Mouse (Mus musculus) left cerebral cortex, adult 2 months (tissue): ENCODE measurements at regions not wholly inside any gene's neighbourhood (a gene's known extent, or its start where the extent isn't known, plus 50 kb on each side); places are given as distances from the start of the nearest gene placed in this dataset.

Experiments
- DNase-seq, 2 experiments: peaks; one replicate each; pipeline ENCODE4 v3.0.0; 2021 to 2022; ENCODE audit warnings: low spot score in 2 of 2, mixed read lengths in 1 of 2; ENCODE audit errors: extremely low spot score in 1 of 2
- H3K27ac ChIP-seq: fragments of 200-600 bp; 2 replicates; pipeline ENCODE4 v1.8.1; 2022
- H3K4me3 ChIP-seq: fragments of 200-600 bp; 2 replicates; pipeline ENCODE4 v1.8.1; 2022
- CTCF ChIP-seq: fragments of 200-600 bp; IDR thresholded peaks from 2 replicates; pipeline ENCODE4 v1.8.1; 2022; ENCODE audit warnings: antibody characterized with exemption, mild to moderate bottlenecking, moderate library complexity
- intact Hi-C: fragments of 180-260 bp; cut with DNase I; formaldehyde crosslinking; loops from one replicate; pipeline ENCODE4 v1.15.1; 2025

- H3K27ac ChIP-seq = no peak overlapping the region
- intact Hi-C loops = no loop called here
- H3K4me3 ChIP-seq = peak overlapping the region; percentile 29
- TF ChIP-seq CTCF = no peak
- DNase-seq = no peak
Measured at GRCm38 (mm10) chr6:94773604-94774486, 73.9 kb upstream of the Lrig1 start.

GRCm38 (mm10) chr6:94772868-94773603 lies 73.1 kb upstream of the Lrig1 start:
- Histone ChIP-seq H3K4me3 (peak overlapping the region; percentile 29), H3K27ac (no peak overlapping the region)
- TF ChIP-seq CTCF = no peak
- intact Hi-C loops = no loop called here
- no peak for DNase-seq

- intact Hi-C loops = no loop called here
- Histone ChIP-seq H3K4me3 (no peak overlapping the region), H3K27ac (no peak overlapping the region)
- no peak for TF ChIP-seq CTCF
- DNase-seq = no peak
Measured at GRCm38 (mm10) chr6:94772391-94772790, 72.4 kb upstream of the Lrig1 start.

GRCm38 (mm10) chr6:94768230-94768629 lies 68.3 kb upstream of the Lrig1 start:
- intact Hi-C loops = no loop called here
- no peak overlapping the region for H3K27ac ChIP-seq
- no peak for DNase-seq
- no peak overlapping the region for H3K4me3 ChIP-seq
- no peak for TF ChIP-seq CTCF

DNA sequence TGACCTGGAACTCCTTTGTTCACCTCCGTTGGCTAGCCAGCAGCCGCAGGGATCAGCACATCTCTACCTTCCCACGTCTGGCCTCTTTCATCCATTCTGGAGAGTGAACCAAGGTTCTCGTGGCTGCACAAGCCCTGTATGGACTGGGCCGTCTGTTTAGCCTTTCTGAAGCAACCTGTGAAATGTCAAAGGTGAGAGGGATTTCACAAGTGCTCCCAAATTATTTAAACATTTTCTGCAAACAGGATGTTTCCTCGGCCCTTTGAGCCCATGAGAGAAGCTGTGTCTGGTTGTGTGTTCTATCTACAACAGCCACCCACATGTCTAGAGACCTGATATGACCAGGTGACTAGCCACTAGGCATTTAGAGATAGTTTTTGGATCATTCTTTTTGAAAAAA lies 65.8 kb upstream of the Lrig1 start:
- DNase-seq = no peak
- Histone ChIP-seq H3K4me3 (no peak overlapping the region), H3K27ac (no peak overlapping the region)
- intact Hi-C loops = no loop called here
- TF ChIP-seq CTCF = no peak

- Histone ChIP-seq H3K27ac (no peak overlapping the region), H3K4me3 (no peak overlapping the region)
- no peak for DNase-seq
- intact Hi-C loops = no loop called here
- no peak for TF ChIP-seq CTCF
Measured at GRCm38 (mm10) chr6:94761341-94761740, 61.4 kb upstream of the Lrig1 start.

DNA sequence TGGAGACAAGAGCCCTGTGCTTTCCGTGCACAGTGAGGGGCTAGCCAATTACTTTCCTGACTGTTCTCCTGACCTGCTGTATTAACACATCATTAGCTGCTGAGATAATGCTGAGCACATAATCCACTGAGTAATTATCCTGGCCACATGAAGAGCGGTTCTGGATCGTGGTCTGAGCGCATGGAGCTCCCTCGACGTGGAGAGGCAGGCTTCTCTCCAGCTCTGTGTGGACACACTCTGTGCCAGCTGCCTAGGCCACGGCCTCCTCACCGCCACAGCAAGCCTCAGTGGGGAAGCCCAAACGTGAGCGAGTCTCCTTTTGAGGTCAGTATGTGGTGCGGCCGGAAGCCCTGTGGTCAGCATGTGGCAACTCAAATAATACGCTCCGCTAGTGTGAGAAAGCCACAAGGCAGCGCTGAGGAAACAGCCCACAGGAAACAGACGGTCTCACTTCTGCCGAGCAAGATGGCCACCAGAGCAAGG lies 60.7 kb upstream of the Lrig1 start:
- H3K27ac ChIP-seq = no peak overlapping the region
- no peak for TF ChIP-seq CTCF
- intact Hi-C loops = no loop called here
- no peak overlapping the region for H3K4me3 ChIP-seq
- no peak for DNase-seq

GRCm38 (mm10) chr6:94759649-94760048 lies 59.7 kb upstream of the Lrig1 start:
- TF ChIP-seq CTCF = no peak
- DNase-seq = no peak
- H3K4me3 ChIP-seq = no peak overlapping the region
- no peak overlapping the region for H3K27ac ChIP-seq
- intact Hi-C loops = no loop called here

- no peak for DNase-seq
Measured at GRCm38 (mm10) chr6:94756006-94756405, 56.0 kb upstream of the Lrig1 start.

DNA sequence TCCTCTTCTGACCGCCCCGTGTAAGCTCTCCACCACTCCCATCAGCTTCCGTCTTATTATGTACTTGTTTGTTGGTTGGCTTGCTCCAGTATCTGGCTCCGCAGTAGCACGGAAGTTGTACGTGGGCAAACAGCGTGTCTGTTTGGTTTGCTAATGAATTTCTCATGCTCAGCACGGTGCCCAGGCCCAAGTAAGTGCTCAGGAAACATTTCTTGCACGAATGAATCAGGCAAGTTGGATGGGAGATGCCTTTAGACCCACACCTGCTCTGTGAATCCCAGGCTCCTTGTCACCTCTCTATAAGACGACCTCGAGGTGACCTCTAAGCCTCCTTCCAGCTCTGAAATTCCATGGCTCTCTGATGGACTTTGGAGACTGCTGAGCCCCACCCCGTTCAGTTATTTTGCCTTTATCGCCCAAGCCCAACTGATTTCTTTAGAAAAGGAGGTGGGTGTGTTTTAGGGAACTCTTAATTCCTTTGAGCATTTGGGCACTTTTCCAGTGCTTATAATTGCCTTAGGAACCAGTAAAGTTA lies 55.4 kb upstream of the Lrig1 start:
- H3K4me3 ChIP-seq = no peak overlapping the region
- H3K27ac ChIP-seq = no peak overlapping the region
- intact Hi-C loops = no loop called here
- TF ChIP-seq CTCF = no peak
- no peak for DNase-seq

More at GRCm38 (mm10) chr6:94756006-94756405, 56.0 kb upstream of the Lrig1 start:
- intact Hi-C loops = no loop called here
- TF ChIP-seq CTCF = no peak
- Histone ChIP-seq H3K4me3 (no peak overlapping the region), H3K27ac (no peak overlapping the region)

DNA sequence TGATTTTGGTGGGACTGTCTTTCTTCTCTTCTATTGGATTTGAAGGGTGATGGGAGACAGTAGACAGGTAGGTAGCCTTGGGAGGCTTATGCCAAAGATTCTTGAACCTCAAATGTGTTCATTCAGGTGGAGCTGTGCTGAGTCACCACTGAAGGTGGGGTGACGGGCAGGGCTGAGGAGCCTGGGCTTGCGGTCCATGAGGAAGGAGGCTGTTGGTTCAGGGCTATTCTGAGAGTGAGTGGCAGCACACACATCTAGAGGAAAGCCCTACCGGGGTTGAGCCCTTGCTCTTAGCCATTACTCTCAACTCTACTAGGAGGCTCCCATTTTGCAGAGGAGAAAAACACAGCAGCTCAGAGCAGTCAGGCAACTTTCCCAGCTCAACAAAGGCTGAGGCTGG lies 54.6 kb upstream of the Lrig1 start:
- Histone ChIP-seq H3K27ac (no peak overlapping the region), H3K4me3 (no peak overlapping the region)
- intact Hi-C loops = no loop called here
- DNase-seq = no peak
- no peak for TF ChIP-seq CTCF

- intact Hi-C loops = no loop called here
- H3K27ac ChIP-seq = no peak overlapping the region
- no peak overlapping the region for H3K4me3 ChIP-seq
- DNase-seq = no peak
- TF ChIP-seq CTCF = peak; percentile 60
Measured at GRCm38 (mm10) chr6:94751101-94751440, 51.1 kb upstream of the Lrig1 start.
